Mouse (Mus musculus): ENCODE measurements at regions not wholly inside any gene's neighbourhood (a gene's known extent, or its start where the extent isn't known, plus 50 kb on each side); places are given as distances from the start of the nearest gene placed in this dataset.

DNA sequence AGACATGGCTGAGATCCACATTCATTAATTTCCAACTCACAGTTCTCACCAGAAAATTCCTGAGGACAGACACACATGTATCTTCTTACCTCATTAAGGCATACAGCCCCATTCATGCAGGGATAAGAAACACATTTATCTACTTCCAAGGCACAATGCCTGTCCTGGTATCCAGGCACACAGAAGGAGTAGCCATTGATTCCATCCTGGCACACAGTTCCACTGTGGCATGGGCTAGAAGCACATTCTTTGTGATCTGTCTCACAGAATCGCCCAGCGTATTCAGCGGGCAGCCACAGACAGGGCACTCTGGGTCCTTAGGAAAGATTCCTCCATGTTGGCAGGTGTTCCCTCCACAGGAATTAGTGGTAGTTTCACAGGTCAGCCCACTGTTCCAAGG, 167.2 kb upstream of the Adgrb3 start:
- Histone ChIP-seq H3K4me3 (no peak overlapping the region), H3K4me2 (no peak overlapping the region), H3K27me3 (no peaks in the 10 kb centered on the region), H3K36me3 (no peaks in the 10 kb centered on the region), H3K9me3 (no peaks in the 10 kb centered on the region), H3K4me1 (replicated peaks) (no peaks in the 10 kb centered on the region), H3K27ac (replicated peaks) (no peak overlapping the region), H3K9ac (no peak overlapping the region)
- ATAC-seq (ENCODE audit: low FRiP score, low read depth), result peak; percentile 27; the same call in 1 of the 2 replicates
- WGBS, result 84% methylated on average over 3 of the region's 3 CpGs
